Mouse (Mus musculus): ENCODE measurements around the gene Tbx15. TPM values are rescaled to one million over a fixed set of nuclear protein-coding genes. Genes with fewer than 3 reads are reported as not detected.

Tbx15 gene
- polyA plus RNA-seq, 1 experiment, result 1.7 TPM

DNA sequence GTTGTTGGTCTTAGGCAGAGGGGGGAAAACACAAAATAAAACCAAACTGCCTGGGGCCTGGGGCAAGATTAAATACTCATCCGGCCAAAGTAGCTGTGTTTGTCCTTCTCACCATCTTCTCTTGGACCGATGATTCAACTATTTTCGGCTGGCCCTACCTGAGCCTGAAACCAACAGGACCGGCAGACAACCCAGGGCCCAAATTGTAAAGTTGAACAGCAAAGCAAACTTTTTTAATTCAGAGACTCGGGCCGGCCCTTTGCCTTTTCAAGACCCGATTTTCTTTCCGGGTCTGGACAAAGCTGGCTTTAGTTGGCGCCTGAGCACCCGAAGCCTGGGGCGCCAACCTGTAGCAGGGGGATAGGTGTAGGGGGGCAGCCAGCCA, 16.2 kb downstream of the Tbx15 start:
- no peaks in the 10 kb centered on the region for H3K9me3 ChIP-seq (replicated peaks; ENCODE audit: control insufficient read depth, insufficient read depth, low read length, poor library complexity, severe bottlenecking)
- H3K9ac ChIP-seq (ENCODE audit: low read depth, poor library complexity, severe bottlenecking), result no peak overlapping the region
- H3K27ac ChIP-seq (ENCODE audit: insufficient read depth, low read length), result no peak overlapping the region
- H3K4me1 ChIP-seq (ENCODE audit: control insufficient read depth, insufficient read depth, low read length), result no peaks in the 10 kb centered on the region
- no peaks in the 10 kb centered on the region for H3K36me3 ChIP-seq (ENCODE audit: control insufficient read depth, insufficient read depth, low read length, poor library complexity, severe bottlenecking)
- peaks cover 32% of the 10 kb centered on the region for H3K27me3 ChIP-seq (ENCODE audit: control insufficient read depth, insufficient read depth, low read length, poor library complexity, severe bottlenecking)
- no peak overlapping the region for H3K4me3 ChIP-seq (ENCODE audit: low read depth, low read length)
- TF ChIP-seq CTCF (IDR thresholded peaks at IDR 0.05; ENCODE audit: low read depth, low read length), result no peak
- TF ChIP-seq EP300 (IDR thresholded peaks at IDR 0.05; ENCODE audit: insufficient read depth, low read depth, low read length), result no peak
- no peak for TF ChIP-seq POLR2A (IDR thresholded peaks at IDR 0.05; ENCODE audit: insufficient read depth, low read length)

DNA sequence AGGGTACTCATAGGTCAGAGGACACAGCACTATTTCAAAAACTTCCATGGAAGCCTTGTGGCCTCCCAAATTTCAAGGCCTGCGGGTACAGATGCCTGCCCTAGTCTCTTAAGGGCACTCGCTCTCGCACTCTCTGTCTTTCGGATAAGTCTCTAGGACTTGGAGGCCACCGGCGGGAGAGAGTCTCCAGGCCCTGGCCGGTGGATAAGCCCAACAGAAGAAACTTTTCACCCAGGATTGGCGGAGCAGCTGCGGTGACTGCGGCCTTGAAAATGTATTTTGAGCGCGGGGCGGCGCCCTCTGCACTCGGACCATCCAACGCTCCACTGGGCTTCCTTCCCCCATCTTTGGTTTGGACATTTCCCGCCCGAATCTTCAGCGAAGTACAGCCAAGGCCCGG, 16.6 kb downstream of the Tbx15 start:
- H3K27me3 ChIP-seq (ENCODE audit: control insufficient read depth, insufficient read depth, low read length, poor library complexity, severe bottlenecking), result peaks cover 32% of the 10 kb centered on the region

GRCm38 (mm10) chr3:99257586-99258577, 17.7 kb downstream of the Tbx15 start:
- Histone ChIP-seq H3K9ac (ENCODE audit: low read depth, poor library complexity, severe bottlenecking) (no peak overlapping the region), H3K4me3 (ENCODE audit: low read depth, low read length) (no peak overlapping the region), H3K27me3 (ENCODE audit: control insufficient read depth, insufficient read depth, low read length, poor library complexity, severe bottlenecking) (peaks cover 27% of the 10 kb centered on the region), H3K36me3 (ENCODE audit: control insufficient read depth, insufficient read depth, low read length, poor library complexity, severe bottlenecking) (no peaks in the 10 kb centered on the region), H3K4me1 (ENCODE audit: control insufficient read depth, insufficient read depth, low read length) (no peaks in the 10 kb centered on the region), H3K9me3 (replicated peaks; ENCODE audit: control insufficient read depth, insufficient read depth, low read length, poor library complexity, severe bottlenecking) (no peaks in the 10 kb centered on the region), H3K27ac (ENCODE audit: insufficient read depth, low read length) (no peak overlapping the region)
- no peak for TF ChIP-seq CTCF (IDR thresholded peaks at IDR 0.05; ENCODE audit: low read depth, low read length)
- no peak for TF ChIP-seq EP300 (IDR thresholded peaks at IDR 0.05; ENCODE audit: insufficient read depth, low read depth, low read length)
- TF ChIP-seq POLR2A (IDR thresholded peaks at IDR 0.05; ENCODE audit: insufficient read depth, low read length), result no peak

More for the DNA sequence above, 16.6 kb downstream of the Tbx15 start:
- Histone ChIP-seq H3K36me3 (ENCODE audit: control insufficient read depth, insufficient read depth, low read length, poor library complexity, severe bottlenecking) (no peaks in the 10 kb centered on the region), H3K27ac (ENCODE audit: insufficient read depth, low read length) (no peak overlapping the region), H3K9ac (ENCODE audit: low read depth, poor library complexity, severe bottlenecking) (no peak overlapping the region), H3K4me1 (ENCODE audit: control insufficient read depth, insufficient read depth, low read length) (no peaks in the 10 kb centered on the region), H3K9me3 (replicated peaks; ENCODE audit: control insufficient read depth, insufficient read depth, low read length, poor library complexity, severe bottlenecking) (no peaks in the 10 kb centered on the region), H3K4me3 (ENCODE audit: low read depth, low read length) (no peak overlapping the region)
- TF ChIP-seq EP300 (IDR thresholded peaks at IDR 0.05; ENCODE audit: insufficient read depth, low read depth, low read length), result no peak
- no peak for TF ChIP-seq POLR2A (IDR thresholded peaks at IDR 0.05; ENCODE audit: insufficient read depth, low read length)
- no peak for TF ChIP-seq CTCF (IDR thresholded peaks at IDR 0.05; ENCODE audit: low read depth, low read length)

DNA sequence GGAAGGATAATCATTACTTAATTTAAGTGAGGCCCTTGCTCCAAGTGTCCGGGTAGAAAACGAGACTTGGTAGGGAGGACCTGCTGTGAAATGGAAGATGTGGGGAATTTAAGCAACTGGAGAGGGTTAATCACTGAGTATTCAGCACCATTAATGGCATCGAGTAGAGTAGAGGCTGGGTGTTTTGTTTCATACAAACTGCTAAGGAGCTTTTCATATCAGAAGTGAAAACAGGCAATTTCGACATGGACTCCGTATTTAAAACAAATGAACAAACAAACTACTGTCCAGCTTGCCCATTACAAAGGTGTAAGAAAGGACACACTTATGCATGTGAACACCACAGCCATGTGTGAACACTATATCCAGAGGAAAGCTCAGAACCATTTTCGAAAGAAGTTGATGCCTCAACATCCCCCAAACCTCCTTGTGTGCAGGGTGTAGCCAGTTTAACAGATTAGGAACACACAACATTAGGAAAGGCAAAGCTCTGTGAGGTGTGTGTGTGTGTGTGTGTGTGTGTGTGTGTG, 19.6 kb downstream of the Tbx15 start:
- no peaks in the 10 kb centered on the region for H3K9me3 ChIP-seq (replicated peaks; ENCODE audit: control insufficient read depth, insufficient read depth, low read length, poor library complexity, severe bottlenecking)
- no peaks in the 10 kb centered on the region for H3K4me1 ChIP-seq (ENCODE audit: control insufficient read depth, insufficient read depth, low read length)
- H3K36me3 ChIP-seq (ENCODE audit: control insufficient read depth, insufficient read depth, low read length, poor library complexity, severe bottlenecking), result no peaks in the 10 kb centered on the region
- no peak for TF ChIP-seq POLR2A (IDR thresholded peaks at IDR 0.05; ENCODE audit: insufficient read depth, low read length)
- no peak for TF ChIP-seq CTCF (IDR thresholded peaks at IDR 0.05; ENCODE audit: low read depth, low read length)
- TF ChIP-seq EP300 (IDR thresholded peaks at IDR 0.05; ENCODE audit: insufficient read depth, low read depth, low read length), result no peak
- H3K27me3 ChIP-seq (ENCODE audit: control insufficient read depth, insufficient read depth, low read length, poor library complexity, severe bottlenecking), result peaks cover 18% of the 10 kb centered on the region
- no peak overlapping the region for H3K27ac ChIP-seq (ENCODE audit: insufficient read depth, low read length)
- no peak overlapping the region for H3K4me3 ChIP-seq (ENCODE audit: low read depth, low read length)
- no peak overlapping the region for H3K9ac ChIP-seq (ENCODE audit: low read depth, poor library complexity, severe bottlenecking)

GRCm38 (mm10) chr3:99260395-99260794, 20.2 kb downstream of the Tbx15 start:
- no peak overlapping the region for H3K9ac ChIP-seq (ENCODE audit: low read depth, poor library complexity, severe bottlenecking)
- TF ChIP-seq EP300 (IDR thresholded peaks at IDR 0.05; ENCODE audit: insufficient read depth, low read depth, low read length) (no peak), POLR2A (IDR thresholded peaks at IDR 0.05; ENCODE audit: insufficient read depth, low read length) (no peak), CTCF (IDR thresholded peaks at IDR 0.05; ENCODE audit: low read depth, low read length) (no peak)
- no peaks in the 10 kb centered on the region for H3K9me3 ChIP-seq (replicated peaks; ENCODE audit: control insufficient read depth, insufficient read depth, low read length, poor library complexity, severe bottlenecking)
- H3K36me3 ChIP-seq (ENCODE audit: control insufficient read depth, insufficient read depth, low read length, poor library complexity, severe bottlenecking), result no peaks in the 10 kb centered on the region
- peaks cover 12% of the 10 kb centered on the region for H3K27me3 ChIP-seq (ENCODE audit: control insufficient read depth, insufficient read depth, low read length, poor library complexity, severe bottlenecking)
- H3K27ac ChIP-seq (ENCODE audit: insufficient read depth, low read length), result no peak overlapping the region
- no peak overlapping the region for H3K4me3 ChIP-seq (ENCODE audit: low read depth, low read length)
- H3K4me1 ChIP-seq (ENCODE audit: control insufficient read depth, insufficient read depth, low read length), result no peaks in the 10 kb centered on the region

- Histone ChIP-seq H3K4me3 (ENCODE audit: low read depth, low read length) (no peak overlapping the region), H3K4me1 (ENCODE audit: control insufficient read depth, insufficient read depth, low read length) (no peaks in the 10 kb centered on the region), H3K27ac (ENCODE audit: insufficient read depth, low read length) (no peak overlapping the region), H3K9me3 (replicated peaks; ENCODE audit: control insufficient read depth, insufficient read depth, low read length, poor library complexity, severe bottlenecking) (no peaks in the 10 kb centered on the region), H3K27me3 (ENCODE audit: control insufficient read depth, insufficient read depth, low read length, poor library complexity, severe bottlenecking) (peaks cover 2% of the 10 kb centered on the region; the same call in 1 of the 2 replicates), H3K36me3 (ENCODE audit: control insufficient read depth, insufficient read depth, low read length, poor library complexity, severe bottlenecking) (no peaks in the 10 kb centered on the region), H3K9ac (ENCODE audit: low read depth, poor library complexity, severe bottlenecking) (no peak overlapping the region)
- TF ChIP-seq CTCF (IDR thresholded peaks at IDR 0.05; ENCODE audit: low read depth, low read length), result no peak
- no peak for TF ChIP-seq EP300 (IDR thresholded peaks at IDR 0.05; ENCODE audit: insufficient read depth, low read depth, low read length)
- no peak for TF ChIP-seq POLR2A (IDR thresholded peaks at IDR 0.05; ENCODE audit: insufficient read depth, low read length)
Measured at GRCm38 (mm10) chr3:99261371-99261791, 21.2 kb downstream of the Tbx15 start.

Data from ES-Bruce4 (cell line).